Mouse (Mus musculus): ENCODE measurements around the gene Mpzl1. TPM values are rescaled to one million over a fixed set of nuclear protein-coding genes. Genes with fewer than 3 reads are reported as not detected.

Gene Mpzl1
- polyA plus RNA-seq, 1 experiment from 2014 or later: 31.9 TPM

DNA sequence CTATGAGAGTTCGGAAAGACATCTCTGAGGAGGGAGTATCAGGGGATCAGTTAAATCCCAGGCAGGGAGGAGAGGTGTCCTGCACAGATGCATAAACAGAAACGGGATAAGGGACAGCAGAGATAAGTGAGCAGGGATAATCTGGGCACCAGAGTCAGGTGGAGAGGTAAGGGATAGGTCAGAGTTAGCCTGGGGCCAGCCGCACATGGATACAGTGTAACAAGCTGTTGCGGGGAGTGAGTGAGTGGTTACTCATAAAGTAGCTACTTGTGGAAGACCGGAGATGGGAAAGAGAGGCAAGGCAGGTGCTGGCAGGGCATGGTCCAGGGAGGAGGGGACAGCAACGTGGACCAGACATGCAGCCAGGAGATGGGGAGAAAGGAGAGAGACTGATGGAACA is 35.7 kb upstream of the Mpzl1 start:
- DNase-seq: no peak
- 0 out of 2 replicates have a peak, but pooled peaks cover 4% of the 10 kb centered on the region for H3K4me1 ChIP-seq (replicated peaks)
- no peak overlapping the region for H3K27ac ChIP-seq
- ATAC-seq (ENCODE audit: low read depth): no peak
- no peaks in the 10 kb centered on the region for H3K36me3 ChIP-seq
- no peak overlapping the region for H3K4me3 ChIP-seq (replicated peaks)
- H3K9me3 ChIP-seq (replicated peaks): no peaks in the 10 kb centered on the region
- 75% methylated on average over 6 of the region's 6 CpGs for WGBS (ENCODE audit: insufficient replicate concordance)
- H3K9ac ChIP-seq: no peak overlapping the region
- no peaks in the 10 kb centered on the region for H3K27me3 ChIP-seq
- H3K4me2 ChIP-seq: no peak overlapping the region

DNA sequence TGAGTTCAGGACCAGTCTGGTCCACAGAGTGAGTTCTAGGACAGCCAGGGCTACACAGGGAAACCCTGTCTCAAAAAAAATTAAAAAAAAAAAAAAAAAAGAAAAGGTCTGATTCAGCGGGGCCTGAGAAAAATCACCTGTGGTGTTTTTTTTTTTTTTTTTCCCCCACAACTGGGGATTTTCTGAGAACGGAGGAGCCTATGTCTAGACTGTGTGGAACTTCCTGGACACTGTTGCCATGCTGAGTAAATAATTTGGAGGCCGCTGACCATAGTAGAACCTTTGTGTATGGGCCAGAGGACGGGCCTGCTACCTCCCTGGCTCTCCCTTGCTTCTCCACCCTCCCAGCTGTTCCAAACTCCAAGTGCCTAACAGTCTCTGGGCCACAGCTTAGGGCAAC is 34.6 kb upstream of the Mpzl1 start:
- Histone ChIP-seq H3K27me3 (no peaks in the 10 kb centered on the region), H3K4me1 (replicated peaks) (no peaks in the 10 kb centered on the region), H3K9me3 (replicated peaks) (no peaks in the 10 kb centered on the region), H3K9ac (no peak overlapping the region), H3K27ac (no peak overlapping the region), H3K4me3 (replicated peaks) (no peak overlapping the region), H3K4me2 (no peak overlapping the region), H3K36me3 (no peaks in the 10 kb centered on the region)
- WGBS (ENCODE audit: insufficient replicate concordance): 71% methylated on average over 4 of the region's 4 CpGs
- ATAC-seq (ENCODE audit: low read depth): no peak
- DNase-seq: no peak

DNA sequence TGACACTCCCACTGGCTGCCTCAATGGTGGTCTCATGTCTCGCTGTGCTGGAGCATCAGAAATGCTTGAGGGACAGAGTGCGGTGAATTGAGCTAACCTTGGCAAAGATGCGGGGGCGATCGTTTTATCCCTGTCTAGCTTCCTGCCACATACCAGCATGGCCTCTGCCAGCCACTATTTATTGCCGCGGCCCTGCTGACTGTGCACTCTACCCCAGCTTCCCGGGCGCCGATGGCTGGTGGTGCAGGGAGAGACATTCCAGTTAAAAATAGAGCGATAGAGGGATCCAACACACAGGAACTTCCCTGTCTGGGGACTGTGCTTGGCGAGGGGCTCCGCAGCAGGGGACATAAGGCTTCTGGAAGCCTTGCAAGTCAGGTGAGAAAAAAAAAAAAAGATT is 33.0 kb upstream of the Mpzl1 start:
- no peak overlapping the region for H3K4me3 ChIP-seq (replicated peaks)
- DNase-seq (no peak), ATAC-seq (ENCODE audit: low read depth) (no peak)
- H3K36me3 ChIP-seq: no peaks in the 10 kb centered on the region
- H3K9ac ChIP-seq: no peak overlapping the region
- H3K27me3 ChIP-seq: no peaks in the 10 kb centered on the region
- no peak overlapping the region for H3K4me2 ChIP-seq
- H3K4me1 ChIP-seq (replicated peaks): no peaks in the 10 kb centered on the region
- no peak overlapping the region for H3K27ac ChIP-seq
- no peaks in the 10 kb centered on the region for H3K9me3 ChIP-seq (replicated peaks)
- 51% methylated on average over 13 of the region's 13 CpGs for WGBS (ENCODE audit: insufficient replicate concordance)

DNA sequence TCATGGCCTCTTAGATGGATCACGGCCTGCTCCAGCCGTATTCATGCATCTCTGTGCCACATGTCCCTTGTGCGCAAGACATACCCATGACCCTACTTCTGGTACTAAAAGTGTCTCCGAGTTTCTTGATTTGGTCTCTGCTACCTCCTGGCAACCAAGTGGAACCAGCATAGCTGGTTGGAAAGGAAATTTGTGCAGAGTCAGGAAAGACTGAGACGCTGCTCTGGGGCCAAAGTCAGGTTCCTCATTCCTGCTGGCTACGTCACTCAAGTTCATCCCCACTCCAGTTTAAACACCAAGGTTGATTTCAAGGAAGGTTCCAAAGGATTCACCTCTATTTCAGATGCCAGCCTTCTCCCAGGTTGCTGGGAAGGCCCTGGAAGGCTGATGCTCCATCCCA is 32.6 kb upstream of the Mpzl1 start:
- Histone ChIP-seq H3K4me2 (no peak overlapping the region), H3K36me3 (no peaks in the 10 kb centered on the region), H3K4me3 (replicated peaks) (no peak overlapping the region), H3K27ac (no peak overlapping the region), H3K9ac (no peak overlapping the region), H3K9me3 (replicated peaks) (no peaks in the 10 kb centered on the region), H3K4me1 (replicated peaks) (no peaks in the 10 kb centered on the region), H3K27me3 (no peaks in the 10 kb centered on the region)
- DNase-seq: no peak
- ATAC-seq (ENCODE audit: low read depth): no peak
- WGBS (ENCODE audit: insufficient replicate concordance): 70% methylated on average over 6 of the region's 6 CpGs

DNA sequence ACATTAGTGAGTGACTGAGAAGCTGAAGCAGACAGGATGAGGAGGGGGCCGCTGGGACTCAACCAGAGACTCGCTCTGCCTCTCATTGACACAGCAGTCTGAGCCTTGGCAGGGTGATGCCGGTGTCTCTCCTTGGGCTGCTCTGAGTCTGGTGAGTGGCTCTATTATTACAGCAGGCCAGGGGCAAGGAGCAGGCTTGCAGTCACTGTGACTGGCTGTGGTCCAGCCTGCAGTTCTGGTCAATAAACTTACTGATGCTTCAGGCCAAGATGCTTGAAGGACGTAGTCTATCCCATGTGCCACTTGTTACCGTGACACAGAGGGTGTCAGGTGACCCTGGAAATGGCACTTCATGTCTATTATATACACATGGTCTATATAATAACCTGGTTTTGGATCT is 31.4 kb upstream of the Mpzl1 start:
- DNase-seq: no peak
- no peaks in the 10 kb centered on the region for H3K36me3 ChIP-seq
- no peaks in the 10 kb centered on the region for H3K27me3 ChIP-seq
- no peaks in the 10 kb centered on the region for H3K9me3 ChIP-seq (replicated peaks)
- WGBS (ENCODE audit: insufficient replicate concordance): 80% methylated on average over 5 of the region's 5 CpGs
- H3K4me2 ChIP-seq: no peak overlapping the region
- no peaks in the 10 kb centered on the region for H3K4me1 ChIP-seq (replicated peaks)
- no peak overlapping the region for H3K4me3 ChIP-seq (replicated peaks)
- no peak for ATAC-seq (ENCODE audit: low read depth)
- no peak overlapping the region for H3K27ac ChIP-seq
- no peak overlapping the region for H3K9ac ChIP-seq

DNA sequence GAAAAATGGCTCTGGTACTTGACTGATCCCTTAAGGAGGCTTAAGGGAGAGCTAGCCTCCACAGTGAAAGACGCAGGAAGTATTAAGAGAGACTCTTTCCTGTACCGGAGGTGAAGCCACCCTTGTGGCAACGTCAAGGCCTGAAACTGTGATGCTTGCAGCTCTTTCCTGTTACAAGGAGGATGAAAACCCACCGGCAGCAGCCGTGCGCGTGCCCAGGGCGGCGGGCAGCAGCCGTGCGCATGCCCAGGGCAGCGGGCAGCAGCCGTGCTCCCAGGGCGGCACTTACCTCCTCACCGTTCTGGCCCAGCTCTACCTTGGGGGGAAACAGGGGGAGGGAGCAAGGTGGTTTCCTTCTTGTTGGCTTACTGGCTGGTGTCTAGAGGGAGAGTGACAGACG is 28.9 kb upstream of the Mpzl1 start:
- no peak overlapping the region for H3K27ac ChIP-seq
- DNase-seq: no peak
- no peak for ATAC-seq (ENCODE audit: low read depth)
- H3K9ac ChIP-seq: no peak overlapping the region
- no peaks in the 10 kb centered on the region for H3K36me3 ChIP-seq
- 70% methylated on average over 16 of the region's 16 CpGs for WGBS (ENCODE audit: insufficient replicate concordance)
- H3K9me3 ChIP-seq (replicated peaks): no peaks in the 10 kb centered on the region
- no peaks in the 10 kb centered on the region for H3K27me3 ChIP-seq
- H3K4me1 ChIP-seq (replicated peaks): no peaks in the 10 kb centered on the region
- no peak overlapping the region for H3K4me3 ChIP-seq (replicated peaks)
- no peak overlapping the region for H3K4me2 ChIP-seq

DNA sequence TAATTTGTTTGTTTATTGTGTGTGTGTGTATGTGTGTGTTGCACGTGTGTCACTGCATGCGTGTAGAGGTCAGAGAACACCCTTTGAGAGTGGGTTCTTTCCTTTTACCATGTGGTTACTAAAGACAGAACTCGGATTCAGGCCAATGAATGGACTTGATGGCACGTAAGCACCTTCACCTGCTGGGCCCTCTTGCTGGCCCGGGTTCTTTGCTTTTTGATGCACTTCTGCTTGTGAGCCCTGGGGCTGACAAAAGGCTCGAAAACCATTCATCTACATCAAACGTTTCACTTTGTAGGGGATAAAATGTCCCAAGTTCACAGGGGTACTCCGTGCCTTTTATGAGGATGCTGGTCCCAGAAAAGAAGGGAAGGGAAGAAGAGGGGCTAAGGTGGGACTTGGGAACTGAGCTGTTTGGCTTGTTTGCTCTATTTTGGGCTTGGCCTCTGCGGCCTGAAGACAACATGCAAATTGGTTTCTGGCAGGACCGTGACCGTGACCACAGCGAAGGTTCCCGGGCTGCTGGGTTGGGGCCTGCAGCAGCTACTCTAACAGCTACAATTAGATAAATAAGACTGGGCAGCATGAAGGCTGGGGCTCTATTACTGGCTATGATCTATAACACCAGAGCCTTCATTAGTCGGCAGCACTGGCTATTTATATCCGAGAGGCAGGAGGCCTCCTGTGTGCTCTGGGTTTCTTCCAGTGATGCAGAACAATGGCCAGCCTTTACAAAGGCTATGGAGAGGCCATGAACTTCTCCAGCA is 28.3 kb upstream of the Mpzl1 start:
- no peak overlapping the region for H3K4me2 ChIP-seq
- no peaks in the 10 kb centered on the region for H3K27me3 ChIP-seq
- ATAC-seq (ENCODE audit: low read depth) (no peak), DNase-seq (no peak)
- WGBS (ENCODE audit: insufficient replicate concordance): 63% methylated on average over 15 of the region's 15 CpGs
- H3K27ac ChIP-seq: no peak overlapping the region
- H3K36me3 ChIP-seq: 0 out of 2 replicates have a peak, but pooled peaks cover 5% of the 10 kb centered on the region
- H3K4me3 ChIP-seq (replicated peaks): no peak overlapping the region
- H3K4me1 ChIP-seq (replicated peaks): no peaks in the 10 kb centered on the region
- H3K9ac ChIP-seq: no peak overlapping the region
- no peaks in the 10 kb centered on the region for H3K9me3 ChIP-seq (replicated peaks)

DNA sequence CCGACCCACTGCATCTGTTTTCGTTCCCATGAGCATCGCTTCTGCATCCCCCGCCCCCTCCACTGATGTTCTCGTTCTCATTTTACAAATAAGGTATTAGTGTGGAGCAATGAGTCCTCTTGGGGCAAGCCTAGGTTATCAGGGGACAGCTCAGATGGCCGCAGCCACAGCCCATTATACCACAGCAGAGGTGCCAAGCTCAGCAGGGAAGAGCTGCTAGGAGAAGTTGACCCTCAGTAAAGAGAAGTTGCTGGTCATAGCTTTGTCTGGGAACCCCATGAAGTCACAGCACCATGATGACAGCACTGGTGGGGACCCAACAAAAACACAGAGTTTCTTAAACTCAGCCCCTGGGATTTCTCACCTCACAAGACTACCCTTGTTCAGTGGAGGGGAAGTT is 27.4 kb upstream of the Mpzl1 start:
- no peak overlapping the region for H3K27ac ChIP-seq
- no peaks in the 10 kb centered on the region for H3K27me3 ChIP-seq
- H3K9ac ChIP-seq: no peak overlapping the region
- no peaks in the 10 kb centered on the region for H3K4me1 ChIP-seq (replicated peaks)
- DNase-seq (no peak), ATAC-seq (ENCODE audit: low read depth) (no peak)
- 74% methylated on average over 6 of the region's 6 CpGs for WGBS (ENCODE audit: insufficient replicate concordance)
- H3K9me3 ChIP-seq (replicated peaks): no peaks in the 10 kb centered on the region
- H3K4me2 ChIP-seq: no peak overlapping the region
- H3K4me3 ChIP-seq (replicated peaks): no peak overlapping the region
- 0 out of 2 replicates have a peak, but pooled peaks cover 5% of the 10 kb centered on the region for H3K36me3 ChIP-seq

DNA sequence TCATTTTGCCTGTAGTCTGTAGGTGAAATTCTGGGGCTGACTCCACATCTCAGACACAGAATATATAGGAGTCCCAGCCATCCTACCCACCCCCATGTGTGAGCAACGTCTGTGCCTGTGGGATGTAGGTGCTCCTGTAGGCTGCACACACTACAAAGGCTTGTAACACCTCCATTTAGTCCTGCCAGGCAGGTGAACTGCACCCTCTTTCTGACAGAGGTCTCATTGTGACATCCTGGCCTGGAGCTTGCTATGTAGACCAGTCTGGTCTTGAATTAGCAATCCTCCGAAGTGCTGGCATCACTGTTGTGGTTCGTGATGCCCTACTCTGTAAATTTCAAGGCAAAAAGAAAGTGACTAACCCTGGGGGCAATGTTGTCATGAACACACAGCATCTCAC is 26.9 kb upstream of the Mpzl1 start:
- no peaks in the 10 kb centered on the region for H3K27me3 ChIP-seq
- H3K4me3 ChIP-seq (replicated peaks): no peak overlapping the region
- H3K27ac ChIP-seq: no peak overlapping the region
- H3K9ac ChIP-seq: no peak overlapping the region
- H3K4me2 ChIP-seq: no peak overlapping the region
- 52% methylated on average over 3 of the region's 3 CpGs for WGBS (ENCODE audit: insufficient replicate concordance)
- H3K36me3 ChIP-seq: 0 out of 2 replicates have a peak, but pooled peaks cover 5% of the 10 kb centered on the region
- H3K4me1 ChIP-seq (replicated peaks): no peaks in the 10 kb centered on the region
- DNase-seq: no peak
- no peak for ATAC-seq (ENCODE audit: low read depth)
- H3K9me3 ChIP-seq (replicated peaks): no peaks in the 10 kb centered on the region

DNA sequence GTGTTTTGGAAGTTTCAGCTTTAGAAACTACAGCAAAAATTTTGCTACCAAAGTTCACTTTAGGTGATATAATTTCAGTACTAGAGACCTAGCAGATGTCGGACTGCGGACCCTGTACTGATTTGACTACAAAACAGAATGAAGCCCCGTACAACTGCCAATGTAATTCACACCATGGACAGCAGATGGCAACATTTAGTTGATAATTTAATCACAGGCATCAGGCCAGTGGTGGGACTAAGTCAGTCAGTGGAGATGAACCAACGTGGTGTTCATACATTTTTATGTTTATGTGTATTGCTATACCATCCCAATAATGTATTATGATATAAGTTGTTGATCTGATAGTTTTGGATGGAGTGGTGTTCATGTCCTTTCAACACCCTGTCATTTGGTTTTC is 26.4 kb upstream of the Mpzl1 start:
- DNase-seq: no peak

DNA sequence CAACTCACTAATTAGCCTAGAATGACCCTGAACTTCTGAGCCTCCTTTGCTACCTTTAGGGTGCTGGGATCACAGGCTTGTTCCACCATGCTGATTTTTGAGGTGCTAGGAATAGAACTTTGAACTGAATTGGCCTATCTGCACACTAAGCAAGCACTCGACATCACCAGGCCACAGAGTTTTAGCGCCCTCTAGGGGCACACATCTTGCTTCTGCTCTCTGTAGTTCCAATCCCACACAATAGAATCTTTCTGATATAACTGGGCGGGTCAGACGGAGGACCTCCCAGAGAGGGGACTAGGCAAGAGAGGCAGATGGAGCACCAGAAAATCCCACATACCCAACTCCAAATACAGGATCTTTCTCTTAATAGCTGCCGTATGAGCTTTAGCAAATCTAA is 24.3 kb upstream of the Mpzl1 start:
- DNase-seq: peak; percentile 46
- H3K9me3 ChIP-seq (replicated peaks): no peaks in the 10 kb centered on the region
- no peak overlapping the region for H3K4me2 ChIP-seq
- no peak overlapping the region for H3K27ac ChIP-seq
- no peaks in the 10 kb centered on the region for H3K27me3 ChIP-seq
- no peak overlapping the region for H3K4me3 ChIP-seq (replicated peaks)
- WGBS (ENCODE audit: insufficient replicate concordance): 27% methylated on average over 5 of the region's 5 CpGs
- no peak overlapping the region for H3K9ac ChIP-seq
- peak; percentile 56; the same call in 1 of the 2 replicates for ATAC-seq (ENCODE audit: low read depth)
- H3K4me1 ChIP-seq (replicated peaks): 0 out of 2 replicates have a peak, but pooled peaks cover 2% of the 10 kb centered on the region
- 0 out of 2 replicates have a peak, but pooled peaks cover 5% of the 10 kb centered on the region for H3K36me3 ChIP-seq

More for the DNA sequence above, 26.4 kb upstream of the Mpzl1 start:
- Histone ChIP-seq H3K27me3 (no peaks in the 10 kb centered on the region), H3K9me3 (replicated peaks) (no peaks in the 10 kb centered on the region), H3K27ac (no peak overlapping the region), H3K4me1 (replicated peaks) (no peaks in the 10 kb centered on the region), H3K36me3 (0 out of 2 replicates have a peak, but pooled peaks cover 5% of the 10 kb centered on the region), H3K4me3 (replicated peaks) (no peak overlapping the region), H3K9ac (no peak overlapping the region), H3K4me2 (no peak overlapping the region)
- WGBS (ENCODE audit: insufficient replicate concordance): 36% methylated on average over 4 of the region's 4 CpGs
- no peak for ATAC-seq (ENCODE audit: low read depth)

DNA sequence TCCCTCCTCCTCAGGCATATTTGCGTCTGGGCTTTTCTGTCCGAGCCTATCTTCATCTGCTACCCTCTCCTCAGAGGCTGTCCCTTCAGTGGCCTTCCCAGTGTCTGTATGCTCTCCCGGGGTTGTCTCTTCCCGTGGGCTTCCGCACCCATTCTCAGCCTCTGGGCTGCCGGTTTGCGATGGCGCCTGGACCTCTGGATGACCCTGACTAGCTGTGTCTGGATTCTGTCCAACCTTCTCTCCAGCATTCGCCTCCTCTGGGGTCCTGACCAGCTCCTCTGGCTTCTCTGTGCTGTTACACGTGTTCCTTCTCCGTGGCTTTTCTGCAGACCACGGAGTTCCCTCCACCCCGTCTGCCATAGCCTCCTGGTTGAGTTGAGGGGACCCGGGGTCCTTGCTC is 21.1 kb upstream of the Mpzl1 start:
- Histone ChIP-seq H3K4me3 (replicated peaks) (no peak overlapping the region), H3K9ac (no peak overlapping the region), H3K36me3 (0 out of 2 replicates have a peak, but pooled peaks cover 5% of the 10 kb centered on the region), H3K4me1 (replicated peaks) (peaks cover 18% of the 10 kb centered on the region), H3K9me3 (replicated peaks) (no peaks in the 10 kb centered on the region), H3K27ac (no peak overlapping the region), H3K27me3 (no peaks in the 10 kb centered on the region), H3K4me2 (no peak overlapping the region)
- DNase-seq (no peak), ATAC-seq (ENCODE audit: low read depth) (no peak)
- WGBS (ENCODE audit: insufficient replicate concordance): 64% methylated on average over 14 of the region's 14 CpGs
